Mouse (Mus musculus): ENCODE measurements at regions not wholly inside any gene's neighbourhood (a gene's known extent, or its start where the extent isn't known, plus 50 kb on each side); places are given as distances from the start of the nearest gene placed in this dataset.

DNA sequence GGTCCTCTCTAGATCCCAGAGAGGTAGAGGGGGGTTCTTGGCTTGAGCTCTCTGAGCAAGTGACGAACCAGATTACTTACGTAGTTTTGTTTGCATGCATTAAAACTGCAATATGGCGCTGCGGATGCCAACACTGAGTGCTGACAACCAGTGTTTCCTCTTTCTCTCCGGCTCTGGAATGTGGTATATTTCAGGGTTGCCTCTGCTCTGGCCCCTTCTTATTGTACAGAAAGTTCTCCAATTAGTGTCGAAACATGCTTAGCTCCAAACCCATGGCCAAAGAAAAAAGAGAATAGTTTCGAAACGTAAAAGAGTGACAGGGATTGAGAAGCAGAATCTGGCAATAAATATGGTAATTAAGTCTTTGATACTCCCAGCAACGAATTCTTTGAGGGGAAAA lies 124.8 kb downstream of the Fam84b start:
- H3K9me3 ChIP-seq (replicated peaks; ENCODE audit: control insufficient read depth, insufficient read depth, low read length, poor library complexity, severe bottlenecking), result no peaks in the 10 kb centered on the region
- H3K4me3 ChIP-seq (ENCODE audit: low read depth, low read length), result no peak overlapping the region
- no peaks in the 10 kb centered on the region for H3K27me3 ChIP-seq (ENCODE audit: control insufficient read depth, insufficient read depth, low read length, poor library complexity, severe bottlenecking)
- no peaks in the 10 kb centered on the region for H3K4me1 ChIP-seq (ENCODE audit: control insufficient read depth, insufficient read depth, low read length)
- no peak overlapping the region for H3K9ac ChIP-seq (ENCODE audit: low read depth, poor library complexity, severe bottlenecking)
- no peak for TF ChIP-seq EP300 (IDR thresholded peaks at IDR 0.05; ENCODE audit: insufficient read depth, low read depth, low read length)
- no peak for TF ChIP-seq POLR2A (IDR thresholded peaks at IDR 0.05; ENCODE audit: insufficient read depth, low read length)
- TF ChIP-seq CTCF (IDR thresholded peaks at IDR 0.05; ENCODE audit: low read depth, low read length), result no peak
- H3K36me3 ChIP-seq (ENCODE audit: control insufficient read depth, insufficient read depth, low read length, poor library complexity, severe bottlenecking), result no peaks in the 10 kb centered on the region
- H3K27ac ChIP-seq (ENCODE audit: insufficient read depth, low read length), result no peak overlapping the region

- Histone ChIP-seq H3K9ac (ENCODE audit: low read depth, poor library complexity, severe bottlenecking) (no peak overlapping the region), H3K27me3 (ENCODE audit: control insufficient read depth, insufficient read depth, low read length, poor library complexity, severe bottlenecking) (no peaks in the 10 kb centered on the region), H3K27ac (ENCODE audit: insufficient read depth, low read length) (no peak overlapping the region), H3K4me1 (ENCODE audit: control insufficient read depth, insufficient read depth, low read length) (no peaks in the 10 kb centered on the region), H3K9me3 (replicated peaks; ENCODE audit: control insufficient read depth, insufficient read depth, low read length, poor library complexity, severe bottlenecking) (no peaks in the 10 kb centered on the region), H3K4me3 (ENCODE audit: low read depth, low read length) (no peak overlapping the region), H3K36me3 (ENCODE audit: control insufficient read depth, insufficient read depth, low read length, poor library complexity, severe bottlenecking) (no peaks in the 10 kb centered on the region)
- no peak for TF ChIP-seq POLR2A (IDR thresholded peaks at IDR 0.05; ENCODE audit: insufficient read depth, low read length)
- TF ChIP-seq CTCF (IDR thresholded peaks at IDR 0.05; ENCODE audit: low read depth, low read length), result no peak
- TF ChIP-seq EP300 (IDR thresholded peaks at IDR 0.05; ENCODE audit: insufficient read depth, low read depth, low read length), result no peak
Observed at GRCm38 (mm10) chr15:60728337-60728736, 125.2 kb downstream of the Fam84b start.

DNA sequence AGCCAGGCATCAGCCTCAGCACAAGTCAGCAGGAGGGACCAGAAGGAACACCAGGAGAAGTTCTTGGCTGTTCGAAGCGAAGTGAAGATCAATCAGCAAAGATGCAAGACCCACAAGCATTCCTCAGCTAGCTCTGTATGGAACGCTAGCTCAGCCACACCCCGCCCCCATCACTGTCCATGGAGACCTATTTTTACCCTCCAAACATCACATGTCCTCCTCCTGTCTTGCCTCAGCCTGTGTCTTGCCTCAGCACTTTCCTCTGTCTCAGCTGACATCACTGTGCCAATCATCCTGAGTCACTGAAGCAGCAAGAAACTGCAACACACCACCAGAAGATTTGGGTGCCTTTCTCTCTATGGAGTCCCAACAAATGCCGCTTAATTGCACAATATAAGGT lies 134.2 kb downstream of the Fam84b start:
- no peak overlapping the region for H3K4me3 ChIP-seq (ENCODE audit: low read depth, low read length)
- H3K27ac ChIP-seq (ENCODE audit: insufficient read depth, low read length), result no peak overlapping the region
- TF ChIP-seq EP300 (IDR thresholded peaks at IDR 0.05; ENCODE audit: insufficient read depth, low read depth, low read length) (no peak), POLR2A (IDR thresholded peaks at IDR 0.05; ENCODE audit: insufficient read depth, low read length) (no peak), CTCF (IDR thresholded peaks at IDR 0.05; ENCODE audit: low read depth, low read length) (no peak)
- no peaks in the 10 kb centered on the region for H3K9me3 ChIP-seq (replicated peaks; ENCODE audit: control insufficient read depth, insufficient read depth, low read length, poor library complexity, severe bottlenecking)
- no peaks in the 10 kb centered on the region for H3K36me3 ChIP-seq (ENCODE audit: control insufficient read depth, insufficient read depth, low read length, poor library complexity, severe bottlenecking)
- no peaks in the 10 kb centered on the region for H3K27me3 ChIP-seq (ENCODE audit: control insufficient read depth, insufficient read depth, low read length, poor library complexity, severe bottlenecking)
- H3K4me1 ChIP-seq (ENCODE audit: control insufficient read depth, insufficient read depth, low read length), result no peaks in the 10 kb centered on the region
- no peak overlapping the region for H3K9ac ChIP-seq (ENCODE audit: low read depth, poor library complexity, severe bottlenecking)

- Histone ChIP-seq H3K27ac (ENCODE audit: insufficient read depth, low read length) (no peak overlapping the region), H3K27me3 (ENCODE audit: control insufficient read depth, insufficient read depth, low read length, poor library complexity, severe bottlenecking) (no peaks in the 10 kb centered on the region), H3K9me3 (replicated peaks; ENCODE audit: control insufficient read depth, insufficient read depth, low read length, poor library complexity, severe bottlenecking) (no peaks in the 10 kb centered on the region), H3K9ac (ENCODE audit: low read depth, poor library complexity, severe bottlenecking) (no peak overlapping the region), H3K4me1 (ENCODE audit: control insufficient read depth, insufficient read depth, low read length) (no peaks in the 10 kb centered on the region), H3K4me3 (ENCODE audit: low read depth, low read length) (no peak overlapping the region), H3K36me3 (ENCODE audit: control insufficient read depth, insufficient read depth, low read length, poor library complexity, severe bottlenecking) (no peaks in the 10 kb centered on the region)
- no peak for TF ChIP-seq EP300 (IDR thresholded peaks at IDR 0.05; ENCODE audit: insufficient read depth, low read depth, low read length)
- no peak for TF ChIP-seq POLR2A (IDR thresholded peaks at IDR 0.05; ENCODE audit: insufficient read depth, low read length)
- no peak for TF ChIP-seq CTCF (IDR thresholded peaks at IDR 0.05; ENCODE audit: low read depth, low read length)
Observed at GRCm38 (mm10) chr15:60708678-60709077, 144.9 kb downstream of the Fam84b start.

GRCm38 (mm10) chr15:60706009-60706408 lies 147.6 kb downstream of the Fam84b start:
- Histone ChIP-seq H3K4me1 (ENCODE audit: control insufficient read depth, insufficient read depth, low read length) (no peaks in the 10 kb centered on the region), H3K4me3 (ENCODE audit: low read depth, low read length) (no peak overlapping the region), H3K27ac (ENCODE audit: insufficient read depth, low read length) (no peak overlapping the region), H3K36me3 (ENCODE audit: control insufficient read depth, insufficient read depth, low read length, poor library complexity, severe bottlenecking) (no peaks in the 10 kb centered on the region), H3K27me3 (ENCODE audit: control insufficient read depth, insufficient read depth, low read length, poor library complexity, severe bottlenecking) (no peaks in the 10 kb centered on the region), H3K9me3 (replicated peaks; ENCODE audit: control insufficient read depth, insufficient read depth, low read length, poor library complexity, severe bottlenecking) (no peaks in the 10 kb centered on the region), H3K9ac (ENCODE audit: low read depth, poor library complexity, severe bottlenecking) (no peak overlapping the region)
- no peak for TF ChIP-seq EP300 (IDR thresholded peaks at IDR 0.05; ENCODE audit: insufficient read depth, low read depth, low read length)
- TF ChIP-seq CTCF (IDR thresholded peaks at IDR 0.05; ENCODE audit: low read depth, low read length), result no peak
- no peak for TF ChIP-seq POLR2A (IDR thresholded peaks at IDR 0.05; ENCODE audit: insufficient read depth, low read length)

- Histone ChIP-seq H3K4me3 (ENCODE audit: low read depth, low read length) (no peak overlapping the region), H3K36me3 (ENCODE audit: control insufficient read depth, insufficient read depth, low read length, poor library complexity, severe bottlenecking) (no peaks in the 10 kb centered on the region), H3K9ac (ENCODE audit: low read depth, poor library complexity, severe bottlenecking) (no peak overlapping the region), H3K27ac (ENCODE audit: insufficient read depth, low read length) (no peak overlapping the region), H3K27me3 (ENCODE audit: control insufficient read depth, insufficient read depth, low read length, poor library complexity, severe bottlenecking) (no peaks in the 10 kb centered on the region), H3K9me3 (replicated peaks; ENCODE audit: control insufficient read depth, insufficient read depth, low read length, poor library complexity, severe bottlenecking) (no peaks in the 10 kb centered on the region), H3K4me1 (ENCODE audit: control insufficient read depth, insufficient read depth, low read length) (no peaks in the 10 kb centered on the region)
- TF ChIP-seq EP300 (IDR thresholded peaks at IDR 0.05; ENCODE audit: insufficient read depth, low read depth, low read length) (no peak), POLR2A (IDR thresholded peaks at IDR 0.05; ENCODE audit: insufficient read depth, low read length) (no peak), CTCF (IDR thresholded peaks at IDR 0.05; ENCODE audit: low read depth, low read length) (no peak)
Observed at GRCm38 (mm10) chr15:60701273-60701672, 152.3 kb downstream of the Fam84b start.

All from ES-Bruce4 (cell line).